Mouse (Mus musculus): ENCODE measurements around the gene Cdc42bpa.

Gene Cdc42bpa

DNA sequence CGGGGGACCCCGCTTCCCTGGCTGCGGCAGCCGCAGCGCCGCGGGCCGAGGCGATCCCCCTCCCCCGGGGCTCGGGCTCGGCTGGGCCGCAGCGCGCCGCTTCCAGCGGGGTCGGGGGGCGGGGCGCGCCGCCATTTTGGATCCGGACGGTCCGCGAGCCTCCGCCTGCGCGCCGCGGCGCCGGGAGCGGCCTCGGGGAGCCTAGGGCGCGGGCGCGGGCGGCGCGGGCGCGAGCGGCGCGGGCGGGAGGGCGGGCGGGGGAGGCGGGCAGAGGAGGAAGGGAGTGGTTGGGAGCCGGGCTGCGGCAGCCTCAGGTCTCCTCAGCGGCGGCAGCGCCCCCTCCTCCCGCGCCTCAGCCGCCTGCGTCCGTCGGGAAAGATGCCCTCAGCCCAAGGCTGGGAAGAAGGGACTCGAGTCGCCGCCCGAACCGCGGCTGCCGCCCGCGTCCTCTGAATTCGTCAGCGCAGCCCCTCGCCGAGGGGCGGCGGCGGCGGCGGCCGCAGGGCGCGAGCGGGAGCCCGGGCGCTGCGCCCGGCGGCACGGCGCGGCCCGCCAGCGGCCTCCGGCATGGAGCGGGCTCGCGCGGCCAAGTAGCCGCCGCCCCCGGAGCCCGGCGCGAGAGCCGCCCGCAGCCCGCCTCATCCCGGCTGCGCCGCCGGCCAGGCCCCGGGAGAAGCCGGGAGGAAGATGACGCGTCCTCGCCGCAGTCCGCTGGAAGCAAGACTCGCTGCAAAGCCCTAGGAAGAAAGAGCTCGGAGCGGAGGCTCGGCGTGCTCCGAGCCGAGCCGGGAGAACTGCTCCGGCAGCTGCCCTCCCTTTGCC lies at the start of gene Cdc42bpa:
Gene Cdc42bpa (plus strand): TSS at position 752 of the 822 bp plus-strand sequence.
- in situ Hi-C loops (cut with MboI; ENCODE audit: low sequenced_read_pairs), result no loop called here

DNA sequence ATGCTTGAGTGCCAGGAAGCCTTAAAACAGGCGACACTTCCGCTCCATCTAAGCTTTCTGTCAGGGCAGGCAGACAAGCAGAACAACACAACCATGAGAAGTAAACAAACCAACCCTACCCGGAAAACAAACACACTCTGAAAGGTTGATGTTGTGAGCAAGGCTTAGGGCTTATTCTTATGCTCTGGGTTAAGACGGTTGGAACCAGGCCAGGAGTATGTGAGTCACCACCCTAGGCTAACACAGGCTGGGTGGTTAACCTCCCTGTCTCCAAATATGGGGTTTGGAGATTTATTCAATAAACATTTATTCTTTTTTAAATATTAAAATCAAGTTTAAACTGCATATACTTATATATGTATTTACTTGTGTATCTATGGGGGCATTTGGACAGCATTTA lies 46.8 kb upstream of the Cdc42bpa start:
- in situ Hi-C loops (cut with MboI; ENCODE audit: low sequenced_read_pairs), result no loop called here

DNA sequence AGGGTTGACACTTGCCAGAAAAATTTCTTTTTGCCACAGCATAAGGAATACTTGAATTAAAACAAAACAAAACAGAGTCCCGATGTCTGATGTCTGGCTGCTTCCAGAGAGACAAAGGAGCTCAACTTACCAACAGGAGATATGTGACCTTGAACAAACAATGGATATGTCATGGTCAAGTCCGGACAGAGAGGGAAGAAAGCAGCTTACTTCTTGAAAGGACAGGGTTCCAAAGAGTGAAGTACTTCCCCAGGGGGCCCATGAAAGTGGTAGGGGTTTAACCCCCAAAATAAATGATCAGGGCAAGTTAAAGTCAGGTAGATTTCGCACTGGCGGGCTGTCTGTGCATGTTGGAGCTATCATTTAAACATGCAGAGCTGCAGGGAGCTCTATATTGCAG lies 43.2 kb upstream of the Cdc42bpa start:
- in situ Hi-C loops (cut with MboI; ENCODE audit: low sequenced_read_pairs), result no loop called here

DNA sequence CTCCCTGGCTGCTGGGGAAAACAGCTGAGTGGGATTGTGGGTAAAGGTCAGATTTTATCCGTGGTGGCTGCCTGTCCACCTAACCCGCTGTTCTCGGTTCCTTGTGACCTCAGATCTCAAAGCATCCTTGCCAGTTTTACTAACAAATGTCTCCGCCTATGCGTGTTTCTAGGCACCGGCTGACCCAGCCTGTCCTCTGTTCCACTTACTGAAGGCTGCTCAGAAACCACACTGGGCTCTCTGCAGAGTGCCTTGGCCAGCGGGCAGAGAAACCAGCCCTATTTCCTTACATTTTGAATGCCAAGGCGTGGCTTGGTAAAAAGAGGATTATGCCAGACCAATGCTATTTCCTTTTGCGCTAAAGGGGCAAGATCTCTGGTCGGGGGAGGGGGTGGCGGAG lies 42.8 kb upstream of the Cdc42bpa start:
- in situ Hi-C loops (cut with MboI; ENCODE audit: low sequenced_read_pairs), result no loop called here

DNA sequence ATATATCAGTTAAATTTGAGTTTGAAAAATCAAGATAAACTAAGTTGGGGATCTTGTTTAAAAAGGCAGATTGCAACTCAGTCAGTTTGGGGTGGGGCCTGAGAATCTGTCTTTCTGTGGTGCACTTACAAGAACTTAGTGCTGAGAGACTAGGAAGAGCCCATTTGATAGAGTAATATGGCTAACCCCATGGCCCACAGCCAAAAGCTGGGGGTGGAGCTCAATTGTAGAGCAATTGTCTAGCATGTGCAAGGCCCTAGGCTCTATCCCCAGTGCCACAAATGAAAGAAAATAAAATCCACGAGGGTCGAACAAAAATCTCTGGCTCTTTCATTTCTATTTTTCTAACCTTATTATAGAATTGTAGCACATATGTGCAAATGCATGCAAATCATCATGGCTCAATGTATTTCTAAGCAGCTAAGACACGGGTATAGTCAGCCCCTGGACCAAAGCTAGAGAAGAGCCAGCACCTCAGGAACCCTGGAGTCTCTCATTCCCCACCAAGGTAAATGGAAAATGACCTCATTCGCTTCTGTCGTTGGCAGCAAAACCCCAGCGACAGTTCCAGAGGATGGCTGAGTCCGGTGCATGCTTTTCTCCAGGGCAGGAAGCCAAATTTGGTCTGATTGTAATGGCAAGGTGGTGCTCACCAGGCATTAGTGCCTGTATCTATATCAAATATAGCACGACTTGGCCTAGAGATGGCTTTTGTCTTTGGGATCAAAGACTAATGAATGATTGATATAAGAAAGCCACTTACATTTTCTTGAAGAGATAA lies 40.4 kb upstream of the Cdc42bpa start:
- in situ Hi-C loops (cut with MboI; ENCODE audit: low sequenced_read_pairs), result loop anchor here (5.0 kb wide), 1 partner anchor 48 kb away; no protein-coding TSS in a partner anchor

DNA sequence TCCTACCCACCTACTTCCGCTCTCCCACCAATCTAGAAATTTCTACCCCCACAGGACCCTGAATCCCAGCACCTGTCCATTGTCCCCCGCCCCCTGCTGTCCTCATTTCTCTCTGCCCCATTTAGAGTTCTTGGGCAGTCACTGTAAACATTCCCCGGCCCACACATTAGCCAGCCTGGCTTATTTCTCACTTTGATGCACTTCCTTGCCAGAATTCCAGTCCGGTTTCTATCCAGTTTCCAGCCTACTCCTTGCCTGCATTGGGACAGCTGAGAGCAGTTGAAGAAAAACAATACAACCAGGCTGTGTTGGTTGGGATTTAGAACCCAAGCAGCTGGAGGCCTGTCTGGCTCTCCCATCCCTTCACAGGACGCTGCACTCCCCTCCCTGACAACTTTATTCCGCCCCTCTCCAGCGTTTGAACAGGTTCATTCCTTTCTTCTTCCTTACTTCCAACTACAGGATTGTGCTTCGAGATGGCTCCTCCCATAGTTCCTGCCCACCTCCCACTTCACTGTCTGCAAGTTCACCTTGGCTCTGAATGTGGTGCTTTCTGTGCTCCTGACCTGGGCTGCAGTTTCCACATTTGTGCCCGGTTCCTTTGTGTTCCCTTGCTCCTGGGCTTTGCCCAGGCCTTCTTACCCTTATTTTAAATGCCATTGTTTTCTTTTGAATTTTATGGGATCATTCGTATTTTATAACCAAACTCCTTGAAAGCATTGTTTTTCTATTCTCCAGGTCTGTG lies 36.4 kb upstream of the Cdc42bpa start:
- in situ Hi-C loops (cut with MboI; ENCODE audit: low sequenced_read_pairs), result loop anchor here (5.0 kb wide), 1 partner anchor 52 kb away; no protein-coding TSS in a partner anchor

DNA sequence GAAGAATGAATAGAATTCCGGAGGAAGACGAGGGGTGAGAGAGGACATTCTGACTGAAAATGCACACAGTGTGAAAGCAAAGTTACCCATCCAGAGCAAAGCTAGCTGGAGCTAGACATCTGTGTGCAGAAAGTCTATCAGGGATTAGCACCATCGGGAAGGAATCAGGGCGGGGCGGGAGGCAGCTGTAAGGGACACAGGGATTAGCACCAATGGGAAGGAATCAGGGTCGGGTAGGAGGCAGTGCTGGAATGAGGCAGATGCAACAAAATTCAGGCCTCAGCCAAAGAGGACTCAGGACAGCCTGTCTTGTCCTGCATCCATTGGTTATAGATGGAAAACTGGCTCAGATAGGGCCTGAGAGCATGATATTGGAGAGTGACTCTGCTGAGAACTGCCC lies 34.0 kb upstream of the Cdc42bpa start:
- in situ Hi-C loops (cut with MboI; ENCODE audit: low sequenced_read_pairs), result no loop called here

DNA sequence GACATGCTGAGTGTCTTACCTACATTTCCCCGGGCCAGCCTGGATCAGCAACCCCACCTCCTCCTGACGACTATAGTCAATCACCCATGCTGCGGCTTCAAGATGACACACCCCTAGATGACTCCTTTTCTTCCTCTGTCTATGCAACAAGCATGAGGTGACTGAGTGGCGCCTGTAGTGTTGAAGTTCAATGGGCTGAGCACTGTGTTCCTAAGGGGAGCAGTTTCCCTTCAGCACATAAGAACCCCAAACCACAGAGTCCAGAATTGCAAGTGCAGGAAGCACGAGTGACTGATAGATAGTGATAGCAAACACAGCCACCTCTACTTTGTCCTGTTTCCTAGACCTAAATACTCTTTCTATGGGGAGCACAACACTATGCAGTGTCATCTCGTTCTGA lies 33.2 kb upstream of the Cdc42bpa start:
- in situ Hi-C loops (cut with MboI; ENCODE audit: low sequenced_read_pairs), result no loop called here

DNA sequence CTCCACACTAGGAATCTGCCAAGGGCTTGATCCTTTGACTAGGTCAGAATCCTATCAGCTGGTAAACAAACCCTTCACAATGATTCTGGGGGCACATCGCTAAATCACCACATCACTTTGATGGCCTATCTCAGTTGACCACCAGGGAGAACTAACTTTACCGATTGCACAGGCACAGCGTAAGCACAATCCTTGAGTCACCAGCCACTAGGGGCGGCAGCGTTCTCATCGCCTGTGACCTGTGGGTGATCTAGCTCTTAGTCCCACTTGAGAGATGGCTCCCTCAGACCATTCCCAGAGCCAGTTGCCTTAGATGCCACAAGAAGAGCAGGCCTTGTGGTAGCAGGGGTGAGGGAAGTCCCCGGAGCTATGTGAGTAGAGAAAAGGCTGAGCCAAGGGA lies 31.4 kb upstream of the Cdc42bpa start:
- in situ Hi-C loops (cut with MboI; ENCODE audit: low sequenced_read_pairs), result no loop called here

DNA sequence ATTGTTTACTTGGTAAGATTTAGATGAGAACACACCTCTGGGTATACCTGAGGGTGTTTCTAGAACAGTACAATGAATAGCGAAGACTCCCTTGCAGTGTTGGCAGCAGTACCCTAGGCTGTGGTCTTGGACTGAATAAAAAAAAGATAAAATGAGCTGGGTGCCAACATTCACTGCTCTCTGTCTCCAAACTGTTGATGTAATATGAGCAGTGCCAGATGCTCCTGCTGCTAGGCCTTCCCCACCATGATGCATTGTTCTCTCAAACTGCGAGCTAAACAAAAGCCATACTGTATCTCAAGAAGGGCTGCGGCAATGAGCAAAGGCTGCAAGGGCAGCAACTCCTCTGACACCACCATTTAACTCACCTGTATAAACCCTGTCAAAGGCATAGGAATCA lies 29.0 kb upstream of the Cdc42bpa start:
- in situ Hi-C loops (cut with MboI; ENCODE audit: low sequenced_read_pairs), result no loop called here

DNA sequence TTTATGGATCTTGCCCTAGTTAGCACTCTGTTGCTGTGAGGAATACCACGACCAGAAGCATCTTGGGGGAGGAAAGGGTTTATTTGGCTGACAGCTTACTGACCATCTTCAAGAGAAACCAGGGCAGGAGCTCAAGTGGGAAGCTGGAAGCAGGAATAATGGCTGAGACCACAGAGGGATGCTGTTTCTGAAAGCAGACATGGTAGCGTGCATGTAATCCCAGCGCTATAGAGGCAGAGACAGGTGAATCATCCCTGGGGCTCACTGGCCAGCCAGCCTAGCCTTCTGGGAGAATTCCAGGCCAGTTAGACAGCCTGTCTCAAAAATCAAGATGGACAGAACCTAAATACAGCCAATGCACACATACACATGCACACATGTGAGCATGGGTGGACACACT lies 26.2 kb upstream of the Cdc42bpa start:
- in situ Hi-C loops (cut with MboI; ENCODE audit: low sequenced_read_pairs), result no loop called here

DNA sequence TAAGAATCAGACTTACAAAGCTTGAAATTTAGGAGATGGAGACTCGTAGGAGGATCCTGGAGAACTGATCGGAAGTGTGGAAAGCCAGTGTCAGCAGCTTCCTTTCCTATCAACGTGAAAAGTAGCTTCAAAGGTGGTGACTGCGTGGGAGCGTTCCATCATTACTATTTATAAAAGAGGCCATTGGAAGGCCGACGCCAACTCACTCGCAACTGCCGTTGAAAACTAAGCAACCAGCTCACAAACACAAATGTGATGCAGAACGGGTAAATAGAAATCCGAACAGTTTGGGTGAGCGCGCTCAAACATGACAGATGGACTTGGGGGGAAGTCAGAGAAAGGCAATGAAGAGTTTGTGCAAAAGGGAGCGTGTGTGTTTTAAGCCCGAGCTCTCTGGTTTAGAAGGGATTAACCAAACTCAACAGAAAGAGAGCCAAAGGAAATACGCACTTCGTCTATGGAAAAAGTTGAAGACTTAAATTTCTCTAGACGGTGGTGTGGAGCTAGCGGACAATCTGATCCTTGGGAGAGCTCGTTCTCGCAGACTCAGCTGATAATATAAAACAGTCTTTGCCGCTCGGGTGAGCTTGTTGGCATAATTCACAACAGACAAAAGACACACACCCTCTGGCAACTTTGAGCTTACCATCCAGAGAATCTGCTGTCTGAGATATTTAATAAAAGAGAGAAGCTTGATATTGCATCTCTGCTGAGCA lies 20.0 kb upstream of the Cdc42bpa start:
- in situ Hi-C loops (cut with MboI; ENCODE audit: low sequenced_read_pairs), result no loop called here

DNA sequence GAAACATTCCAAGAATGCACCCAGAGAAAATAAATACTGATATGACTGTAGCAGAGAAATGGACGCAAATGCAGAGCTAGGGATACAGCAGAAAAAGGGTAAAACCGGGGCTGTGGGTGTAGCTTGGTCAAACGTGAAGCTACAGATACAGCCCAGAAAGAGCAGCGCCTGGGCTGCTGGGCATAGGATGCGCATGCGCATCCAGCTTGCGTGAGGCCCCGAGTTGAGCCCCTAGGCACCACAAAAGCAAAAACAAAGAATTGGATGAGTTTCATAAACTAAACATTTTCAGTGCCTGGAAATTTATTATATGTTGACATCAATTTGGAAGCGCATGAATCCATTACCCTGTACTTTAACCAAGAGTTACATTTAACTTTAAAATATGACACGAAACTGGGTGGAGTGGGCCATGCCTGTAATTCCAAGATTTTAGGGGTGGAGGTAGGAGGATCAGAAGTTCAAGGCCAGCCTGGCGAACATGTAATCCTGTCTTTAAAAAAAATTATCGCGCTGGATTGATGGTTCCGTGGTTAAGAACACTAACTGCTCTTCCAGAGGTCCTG lies 19.4 kb upstream of the Cdc42bpa start:
- in situ Hi-C loops (cut with MboI; ENCODE audit: low sequenced_read_pairs), result no loop called here

DNA sequence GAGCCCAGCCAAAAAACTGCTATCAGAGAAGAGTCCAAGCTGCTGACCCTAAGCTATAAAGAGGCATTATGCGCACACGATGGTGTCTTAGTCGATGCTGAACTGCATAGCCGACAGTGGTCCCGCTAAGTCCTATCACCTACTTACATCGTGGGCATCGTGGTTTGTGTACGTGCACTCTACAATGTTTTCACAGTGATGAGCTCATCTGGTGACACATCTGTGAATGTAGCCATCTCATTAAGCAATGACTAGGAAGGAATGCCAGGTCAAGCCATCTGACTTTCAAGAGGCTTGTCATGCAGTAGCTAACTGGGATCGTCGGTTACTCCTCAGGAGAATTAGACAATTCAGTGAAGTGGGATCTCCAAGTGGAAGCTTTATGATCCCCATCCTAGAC lies 15.3 kb upstream of the Cdc42bpa start:
- in situ Hi-C loops (cut with MboI; ENCODE audit: low sequenced_read_pairs), result no loop called here

DNA sequence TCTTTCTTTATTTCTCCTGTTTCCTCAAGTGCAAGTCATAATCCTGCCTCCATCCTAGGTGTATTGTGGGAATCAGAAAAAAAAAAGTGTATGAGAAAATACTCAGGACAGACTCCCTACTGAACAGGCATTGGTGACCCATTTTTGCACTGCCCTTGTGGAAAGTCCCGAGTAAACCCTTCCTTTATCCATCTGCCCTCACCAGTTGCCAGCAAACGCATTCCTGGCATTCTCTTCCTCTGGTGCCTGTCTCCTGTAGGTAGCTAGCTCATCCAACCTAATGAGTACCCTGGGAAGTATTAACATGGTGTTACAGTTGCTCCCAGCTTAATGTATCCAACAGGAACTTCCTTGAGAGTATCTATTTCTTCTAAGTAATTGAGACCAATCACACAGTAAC lies 13.7 kb upstream of the Cdc42bpa start:
- in situ Hi-C loops (cut with MboI; ENCODE audit: low sequenced_read_pairs), result no loop called here

DNA sequence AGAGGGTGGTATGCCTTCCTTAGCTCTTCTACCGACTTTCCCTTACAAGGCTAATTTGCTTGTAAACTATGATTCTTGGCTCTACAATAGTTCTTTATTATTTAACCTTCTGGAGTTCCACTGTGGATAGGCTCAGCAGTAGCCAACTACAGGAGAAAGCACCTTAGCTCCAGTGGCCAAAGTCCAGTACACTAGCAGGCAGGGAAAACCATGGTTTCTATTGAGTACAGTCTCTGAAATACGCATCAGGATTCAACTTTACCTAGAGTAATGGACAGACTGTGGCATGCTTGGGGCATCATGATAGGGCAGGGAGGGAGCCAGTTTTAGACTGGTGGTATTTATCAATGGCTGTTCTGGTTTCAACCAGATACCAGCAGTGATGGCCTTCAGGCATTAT lies 12.6 kb upstream of the Cdc42bpa start:
- in situ Hi-C loops (cut with MboI; ENCODE audit: low sequenced_read_pairs), result no loop called here

DNA sequence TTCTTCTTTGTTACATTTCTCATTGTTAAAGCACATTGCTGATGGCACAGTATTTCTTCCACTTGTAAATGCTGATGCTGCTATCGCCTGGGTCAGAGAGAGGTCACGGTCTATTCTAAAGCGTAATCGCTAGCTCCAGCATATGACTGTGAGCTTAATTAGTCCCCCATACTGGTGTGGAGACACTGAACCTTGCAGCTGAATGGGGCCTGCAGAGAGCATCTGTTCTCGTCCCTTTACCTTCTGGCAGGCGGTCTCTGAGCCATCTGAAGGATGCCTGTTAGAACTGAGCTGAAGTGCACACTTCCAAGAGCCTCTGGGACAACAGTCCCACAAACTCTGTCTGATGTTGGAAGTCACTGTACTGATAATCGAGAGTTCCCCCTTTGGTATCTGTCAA lies 8.7 kb upstream of the Cdc42bpa start:
- in situ Hi-C loops (cut with MboI; ENCODE audit: low sequenced_read_pairs), result no loop called here

DNA sequence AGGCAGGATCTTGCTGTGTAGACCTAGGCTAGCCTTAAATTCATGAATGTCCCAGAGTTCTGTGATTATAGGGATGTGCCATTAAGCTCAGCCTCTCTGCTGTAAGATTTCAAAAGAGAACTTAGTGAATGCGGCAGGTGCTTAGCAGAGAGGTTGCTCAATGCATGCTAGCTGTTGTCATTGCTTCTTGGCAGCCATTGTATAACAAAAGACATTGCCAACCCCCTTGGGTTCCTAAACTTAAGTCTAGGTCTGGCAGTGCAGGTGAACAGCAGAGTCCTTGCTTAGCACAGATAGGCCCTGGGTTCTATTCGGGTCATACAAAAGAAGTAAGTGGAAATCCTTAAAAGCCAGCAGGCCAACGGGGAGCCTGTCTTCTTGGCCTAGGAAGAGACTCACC lies 7.0 kb upstream of the Cdc42bpa start:
- in situ Hi-C loops (cut with MboI; ENCODE audit: low sequenced_read_pairs), result no loop called here

DNA sequence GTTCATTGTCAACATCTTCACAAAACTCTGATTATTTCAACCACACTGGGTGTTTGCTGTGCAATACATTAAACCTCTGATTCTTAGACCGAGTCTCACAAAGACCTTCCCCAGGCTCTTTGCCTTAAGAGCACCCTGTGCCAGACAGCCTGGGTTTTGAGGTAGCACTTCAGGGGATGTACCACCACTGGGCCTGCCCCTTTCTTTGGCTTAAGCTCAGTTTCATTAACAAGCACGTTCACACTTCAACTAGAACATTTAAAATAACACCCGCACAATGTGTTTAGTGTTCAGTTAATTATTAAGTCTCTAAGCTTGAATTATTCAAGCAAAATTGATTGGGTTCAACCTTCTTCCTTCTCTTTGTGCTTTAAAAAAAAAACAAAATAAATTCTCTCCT lies 2.8 kb upstream of the Cdc42bpa start:
- in situ Hi-C loops (cut with MboI; ENCODE audit: low sequenced_read_pairs), result no loop called here

DNA sequence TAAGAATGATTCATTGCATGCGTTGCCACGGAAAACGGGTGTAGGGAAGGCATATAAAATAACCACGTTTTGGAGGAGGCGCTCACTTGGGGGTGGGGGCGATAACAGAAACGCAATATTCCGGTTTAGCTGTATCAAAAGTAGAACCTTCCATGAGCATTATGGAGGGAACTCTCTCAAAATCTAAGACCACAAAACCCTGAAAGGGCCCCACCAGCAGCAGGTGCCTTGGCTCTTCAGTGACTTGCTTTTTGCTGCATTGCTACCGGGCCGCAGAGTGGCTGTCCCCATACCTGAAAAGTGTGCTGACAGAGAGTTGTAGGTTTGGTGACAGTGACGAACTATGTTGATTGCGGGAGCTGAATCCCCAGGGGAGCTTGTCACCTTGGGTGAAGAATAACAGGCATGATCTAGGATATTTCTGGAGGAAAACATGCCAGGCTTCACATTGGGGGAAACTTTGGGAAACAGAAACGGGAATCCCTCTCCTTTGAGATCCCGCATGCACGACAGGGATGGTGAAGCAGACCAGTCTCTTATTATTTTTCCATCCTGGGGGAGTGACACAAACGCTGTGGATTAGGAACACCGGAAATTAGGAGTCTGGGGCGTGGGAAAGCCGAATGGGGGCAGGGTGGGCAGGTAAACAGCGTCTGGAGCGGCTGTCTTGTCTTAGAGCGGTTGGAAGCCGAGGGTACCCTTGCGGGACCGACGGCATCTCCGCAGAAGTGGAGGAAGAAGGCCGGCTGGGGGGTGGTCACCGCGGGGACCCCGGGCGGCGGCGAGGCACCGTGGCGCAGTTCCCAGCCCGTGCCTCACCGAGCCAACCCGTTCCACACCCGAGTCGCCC lies 1.2 kb upstream of the Cdc42bpa start:
- in situ Hi-C loops (cut with MboI; ENCODE audit: low sequenced_read_pairs), result no loop called here

Measured in CH12F3 (cell line).